Mouse (Mus musculus): Measurements from ENCODE around the gene Fam166b. TPM values are rescaled to one million over a fixed set of nuclear protein-coding genes. Genes with fewer than 3 reads are reported as not detected.

Gene Fam166b
- 0.27 and 0.35 TPM in 2 replicates for polyA plus RNA-seq (2021; fragmentation: Nextera tagmentation)
- long read RNA-seq, experiment 1, result 0 reads
- long read RNA-seq, experiment 2, result 0 reads

DNA sequence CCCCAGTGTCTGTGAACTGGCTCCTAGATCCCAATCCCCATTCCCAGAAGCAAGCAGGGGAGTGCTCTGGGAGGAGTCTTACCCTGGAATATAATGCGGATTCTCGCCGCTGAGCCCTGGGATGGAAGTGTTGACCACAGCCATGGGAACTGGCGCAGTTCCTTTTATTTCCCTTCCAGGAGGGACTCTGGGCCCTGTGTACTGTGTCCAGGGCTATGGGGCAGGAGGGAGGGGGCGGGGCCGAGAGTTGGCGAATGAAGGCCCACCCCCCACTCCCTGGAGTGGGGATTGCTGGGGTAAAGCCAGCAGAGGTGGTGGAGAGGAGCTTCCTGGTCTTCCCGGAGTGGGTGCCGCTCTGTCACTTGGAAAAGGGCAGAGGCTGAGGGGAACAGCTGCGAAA, at the start of gene Fam166b:
Gene Fam166b (minus strand): TSS at position 189 of the 400 bp plus-strand sequence.

DNA sequence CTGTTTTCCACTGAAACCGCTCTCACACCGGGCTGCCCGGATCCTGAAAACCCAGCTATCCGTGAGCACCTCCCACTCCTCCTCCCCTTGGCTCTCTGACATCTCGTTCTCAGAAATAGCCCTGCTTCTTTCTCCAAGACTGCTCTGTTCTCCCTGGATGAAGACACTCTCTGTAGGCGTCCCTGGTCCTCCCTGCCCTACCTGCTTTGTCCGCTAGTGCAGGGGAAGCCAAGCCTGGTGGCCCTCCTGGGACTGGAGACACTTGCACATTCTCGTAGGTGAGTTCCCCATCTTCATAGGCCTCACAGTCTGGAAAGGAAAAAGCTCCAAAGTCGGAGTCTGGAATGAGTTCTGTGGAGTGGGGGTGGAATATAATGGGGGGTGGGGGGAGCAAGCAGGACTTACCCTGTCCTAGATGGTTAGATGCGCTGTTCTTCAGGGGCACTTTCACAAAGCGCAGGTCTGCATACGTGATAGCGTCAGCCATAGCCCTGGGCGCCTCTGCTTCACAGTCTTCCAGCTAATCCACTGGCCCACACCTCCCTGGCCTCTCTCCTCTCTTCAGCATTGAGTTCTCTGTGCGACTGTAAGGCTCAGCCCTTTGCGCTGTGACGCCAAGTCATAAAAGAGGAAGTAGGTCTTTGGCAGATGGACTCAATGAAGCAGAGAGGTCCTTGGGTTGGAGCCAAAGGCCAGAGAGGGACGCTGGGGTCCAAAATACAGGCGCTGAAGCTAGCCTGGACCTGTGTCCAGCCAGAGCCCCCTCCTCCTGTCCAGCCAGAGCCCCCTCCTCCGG, 25.3 kb upstream of the Fam166b start, which contains the start of gene Cd72:
Gene Cd72 (minus strand): TSS at position 588 of the 796 bp plus-strand sequence.

DNA sequence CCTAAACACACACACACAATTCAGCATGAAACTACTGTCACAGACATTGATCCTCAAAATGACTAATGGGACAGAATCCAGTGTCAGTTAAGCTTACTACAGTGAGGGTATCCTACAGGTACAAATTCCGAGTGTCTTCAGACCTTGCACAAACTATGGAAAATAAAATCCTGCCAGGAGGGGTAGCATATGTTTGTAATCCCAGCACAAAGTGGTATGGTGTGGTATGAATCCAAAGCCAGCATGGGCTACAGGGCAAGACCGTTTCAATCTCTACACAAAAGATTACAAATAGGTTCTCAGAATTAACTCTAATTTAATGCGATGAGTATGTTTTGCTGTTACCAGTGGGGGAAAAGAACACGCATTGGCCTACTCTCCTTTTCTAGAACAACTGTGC, 12.7 kb upstream of the Fam166b start, which contains the start of gene Tesk1:
Gene Tesk1 (plus strand): TSS at position 301 of the 400 bp plus-strand sequence.

DNA sequence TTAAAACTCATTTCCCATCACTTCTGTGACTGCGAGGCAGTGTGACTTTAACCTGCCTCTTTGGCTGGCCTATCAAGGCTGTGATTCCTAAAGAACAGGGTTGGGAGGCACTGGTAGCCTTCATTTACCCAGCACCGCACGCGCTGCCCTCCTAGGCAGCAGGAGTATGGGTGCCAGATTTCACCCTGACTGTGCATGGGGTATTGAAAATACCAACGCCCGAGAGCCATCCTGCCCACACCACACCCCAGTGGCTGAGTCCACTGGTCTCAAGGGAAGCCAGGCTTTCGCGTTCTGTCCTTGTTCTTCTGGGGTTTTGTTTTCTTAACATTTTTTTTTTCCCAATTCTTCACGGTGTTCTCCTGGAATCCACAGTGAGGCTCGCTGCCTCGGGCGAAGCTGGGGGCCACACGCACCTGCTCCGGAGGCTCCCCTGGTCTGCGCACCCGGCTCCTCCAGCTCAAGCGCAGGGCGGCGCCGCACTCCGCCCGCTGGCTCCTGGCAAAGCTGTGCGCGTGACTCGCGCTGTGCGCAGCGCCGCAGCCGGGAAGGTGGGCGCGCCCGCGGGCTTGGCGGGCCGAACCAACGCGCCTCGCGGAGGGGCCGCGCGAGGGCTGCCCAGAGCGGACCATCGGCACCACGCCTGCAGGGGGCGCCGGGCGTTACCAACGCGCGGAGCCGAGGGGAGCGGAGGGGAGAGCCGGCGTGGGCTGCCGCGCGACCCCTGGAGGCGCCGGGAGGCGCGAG, 47.4 kb downstream of the Fam166b start, which contains the start of gene Rusc2:
Gene Rusc2 (plus strand): TSS at position 572 of the 747 bp plus-strand sequence.

Other genes starting within 250 kb of the Fam166b start
- gene Atp8b5, start 162.0 kb downstream of the Fam166b start, polyA plus RNA-seq (2021; fragmentation: Nextera tagmentation), result 0.24 TPM in 1 of 2 replicates, not detected in the other
- gene Rusc2, start 47.2 kb downstream of the Fam166b start, polyA plus RNA-seq (2021; fragmentation: Nextera tagmentation), result 38.3 and 104 TPM in 2 replicates
- gene Tesk1, start 12.8 kb upstream of the Fam166b start, polyA plus RNA-seq (2021; fragmentation: Nextera tagmentation), result 8.5 and 9.1 TPM in 2 replicates
- 7.9 TPM in 2 replicates for gene Cd72, start 25.5 kb upstream of the Fam166b start, polyA plus RNA-seq (2021; fragmentation: Nextera tagmentation)
- gene Sit1, start 54.6 kb upstream of the Fam166b start, polyA plus RNA-seq (2021; fragmentation: Nextera tagmentation), result not detected in 2 replicates
- gene Ccdc107, start 63.8 kb upstream of the Fam166b start, polyA plus RNA-seq (2021; fragmentation: Nextera tagmentation), result 91.9 and 99.5 TPM in 2 replicates
- 0.61 and 0.80 TPM in 2 replicates for gene Arhgef39, start 70.6 kb upstream of the Fam166b start, polyA plus RNA-seq (2021; fragmentation: Nextera tagmentation)
- 0.42 and 0.55 TPM in 2 replicates for gene Car9, start 77.8 kb upstream of the Fam166b start, polyA plus RNA-seq (2021; fragmentation: Nextera tagmentation)
- 7.4 and 9.5 TPM in 2 replicates for gene Tpm2, start 94.6 kb upstream of the Fam166b start, polyA plus RNA-seq (2021; fragmentation: Nextera tagmentation)
- 50.4 and 66.7 TPM in 2 replicates for gene Creb3, start 133.2 kb upstream of the Fam166b start, polyA plus RNA-seq (2021; fragmentation: Nextera tagmentation)
- gene Tln1, start 133.6 kb upstream of the Fam166b start, polyA plus RNA-seq (2021; fragmentation: Nextera tagmentation), result 52.5 and 69.1 TPM in 2 replicates
- 21.5 and 22.3 TPM in 2 replicates for gene Rgp1, start 149.6 kb upstream of the Fam166b start, polyA plus RNA-seq (2021; fragmentation: Nextera tagmentation)
- 17.0 and 26.6 TPM in 2 replicates for gene Gba2, start 149.7 kb upstream of the Fam166b start, polyA plus RNA-seq (2021; fragmentation: Nextera tagmentation)
- not detected in 2 replicates for gene Msmp, start 155.4 kb upstream of the Fam166b start, polyA plus RNA-seq (2021; fragmentation: Nextera tagmentation)
- 4.9 and 5.0 TPM in 2 replicates for gene Npr2, start 202.8 kb upstream of the Fam166b start, polyA plus RNA-seq (2021; fragmentation: Nextera tagmentation)
- 1.2 and 1.6 TPM in 2 replicates for gene Spag8, start 224.5 kb upstream of the Fam166b start, polyA plus RNA-seq (2021; fragmentation: Nextera tagmentation)
- 134 and 151 TPM in 2 replicates for gene Hint2, start 227.3 kb upstream of the Fam166b start, polyA plus RNA-seq (2021; fragmentation: Nextera tagmentation)
- 8.9 and 9.5 TPM in 2 replicates for gene Tmem8b, start 239.8 kb upstream of the Fam166b start, polyA plus RNA-seq (2021; fragmentation: Nextera tagmentation)
- gene Fam221b, start 240.0 kb upstream of the Fam166b start, polyA plus RNA-seq (2021; fragmentation: Nextera tagmentation), result 1.4 and 1.5 TPM in 2 replicates